Mouse (Mus musculus): ENCODE results near the gene Srp9.

DNA sequence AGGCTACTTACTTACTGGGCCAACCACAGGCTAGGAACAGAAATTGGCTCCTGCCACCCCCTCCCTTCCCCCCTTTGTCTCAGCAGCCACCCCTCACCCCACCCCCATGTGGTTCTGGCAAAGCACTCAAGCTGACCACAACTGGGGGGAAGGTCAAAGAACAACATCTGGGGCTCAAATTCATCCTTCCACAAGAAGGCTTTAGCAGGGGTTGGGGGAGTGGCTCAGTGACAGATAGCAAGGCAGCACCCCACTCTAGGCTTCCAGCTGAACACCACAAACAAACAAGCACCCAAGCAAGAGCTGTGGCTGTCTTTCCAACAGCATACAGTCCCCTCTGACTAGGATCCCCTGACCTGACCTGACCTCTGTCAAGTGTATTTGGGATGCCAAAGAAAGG is 21.8 kb upstream of the Srp9 start:
- TF ChIP-seq GATA1 (IDR thresholded peaks at IDR 0.05; ENCODE audit: borderline replicate concordance, low read length) (no peak), FLI1 (IDR thresholded peaks at IDR 0.05; ENCODE audit: low read length) (no peak)
